22 mouse cellular contexts compared by ENCODE assay signal in genomic region chr15:79453831-79454230, GRCm38 (mm10). TPM values are rescaled to one million over a fixed set of nuclear protein-coding genes. Genes with fewer than 3 reads are reported as not detected.
"Had no signal": no experiment of that assay in that cellular context is flagged by ENCODE, and none has a peak within 500 bp of the region (broad histone marks: within the 10 kb centered on the region; RNA-seq: fewer than 3 reads in every experiment).

No protein-coding gene starts in this region.

- H3K4me3 ChIP-seq: lung, embryonic 15.5 days; megakaryocyte, embryonic 14.5 days; midbrain, embryonic 13.5 days; midbrain, embryonic 15.5 days; neural tube, embryonic 12.5 days; stomach, embryonic 15.5 days had no signal

- DNase-seq: lung, adult 2 months; lung, postnatal 14 days; lung, postnatal 36 days; right cerebral cortex, postnatal 14 days; thymus, postnatal 14 days; thymus, postnatal 36 days had no signal

- H3K27me3 ChIP-seq: lung, embryonic 15.5 days; midbrain, embryonic 15.5 days; stomach, embryonic 15.5 days had no signal

- H3K36me3 ChIP-seq: lung, embryonic 15.5 days; midbrain, embryonic 13.5 days; midbrain, embryonic 15.5 days; neural tube, embryonic 12.5 days; stomach, embryonic 15.5 days had no signal

- H3K27ac ChIP-seq: lung, embryonic 15.5 days; macrophage; midbrain, embryonic 13.5 days; midbrain, embryonic 15.5 days; neural tube, embryonic 12.5 days; stomach, embryonic 15.5 days; stomach, postnatal 0 days had no signal

RNA-seq across cellular contexts. Expression of gene Kcnj4, which starts 51.2 kb away (rescaled TPM):
- total RNA-seq: megakaryocyte progenitor cell, adult 5-6 weeks; monocyte, adult 5-6 weeks; neutrophil, adult 5-6 weeks had no signal
- polyA plus RNA-seq: lung, adult 2 months; lung, postnatal 0 days; macrophage; midbrain, embryonic 11.5 days; midbrain, embryonic 13.5 days; neural tube, embryonic 12.5 days; neural tube, embryonic 14.5 days; spleen, adult 2 months; stomach, embryonic 15.5 days; stomach, postnatal 0 days; thymus, postnatal 0 days had no signal
